Mouse (Mus musculus): ENCODE measurements around the gene Gm21987. TPM values are rescaled to one million over a fixed set of nuclear protein-coding genes. Genes with fewer than 3 reads are reported as not detected.

Gene Gm21987
- polyA plus RNA-seq, 1 experiment = not detected

- no peak within 1 kb of the TSS for H3K27ac ChIP-seq (ENCODE audit: control insufficient read depth, insufficient read depth, low read depth, low read length, poor library complexity)
- 39% methylated on average over 30 of the region's 30 CpGs for WGBS
- H3K4me3 ChIP-seq (replicated peaks; ENCODE audit: control insufficient read depth, low read depth, low read length) = no peak within 1 kb of the TSS
- H3K4me1 ChIP-seq (ENCODE audit: control insufficient read depth, insufficient read depth, low read length) = no peaks in the 10 kb centered on the region
- TF ChIP-seq POLR2A (IDR thresholded peaks at IDR 0.05; ENCODE audit: borderline replicate concordance, control insufficient read depth, low read depth, low read length) (no peak), CTCF (IDR thresholded peaks at IDR 0.05; ENCODE audit: control insufficient read depth, insufficient read depth, low read length) (no peak)
Observed at GRCm38 (mm10) chr16:38341396-38342324, 5.2 kb upstream of the Gm21987 start, which contains the start of gene Maats1. TSS of gene Maats1 (minus strand) at chr16:38342143.

- 77% methylated on average over 3 of the region's 3 CpGs for WGBS
- Histone ChIP-seq H3K27ac (ENCODE audit: control insufficient read depth, insufficient read depth, low read depth, low read length, poor library complexity) (no peak overlapping the region), H3K4me3 (replicated peaks; ENCODE audit: control insufficient read depth, low read depth, low read length) (no peak overlapping the region), H3K4me1 (ENCODE audit: control insufficient read depth, insufficient read depth, low read length) (no peaks in the 10 kb centered on the region; the same call in 1 of the 2 replicates)
- no peak for TF ChIP-seq CTCF (IDR thresholded peaks at IDR 0.05; ENCODE audit: control insufficient read depth, insufficient read depth, low read length)
- no peak for TF ChIP-seq POLR2A (IDR thresholded peaks at IDR 0.05; ENCODE audit: borderline replicate concordance, control insufficient read depth, low read depth, low read length)
Observed at GRCm38 (mm10) chr16:38344941-38345725, 1.7 kb upstream of the Gm21987 start.

GRCm38 (mm10) chr16:38347588-38347987 is 748 bp downstream of the Gm21987 start:
- peak overlapping the region; percentile 62 for H3K4me3 ChIP-seq (replicated peaks; ENCODE audit: control insufficient read depth, low read depth, low read length)
- 34% methylated on average over 6 of the region's 6 CpGs for WGBS
- no peaks in the 10 kb centered on the region; the same call in 1 of the 2 replicates for H3K4me1 ChIP-seq (ENCODE audit: control insufficient read depth, insufficient read depth, low read length)
- no peak overlapping the region for H3K27ac ChIP-seq (ENCODE audit: control insufficient read depth, insufficient read depth, low read depth, low read length, poor library complexity)
- TF ChIP-seq POLR2A (IDR thresholded peaks at IDR 0.05; ENCODE audit: borderline replicate concordance, control insufficient read depth, low read depth, low read length) = no peak
- no peak for TF ChIP-seq CTCF (IDR thresholded peaks at IDR 0.05; ENCODE audit: control insufficient read depth, insufficient read depth, low read length)

GRCm38 (mm10) chr16:38348217-38348761 is 1.4 kb downstream of the Gm21987 start:
- H3K27ac ChIP-seq (ENCODE audit: control insufficient read depth, insufficient read depth, low read depth, low read length, poor library complexity) = no peak overlapping the region
- 61% methylated on average over 9 of the region's 9 CpGs for WGBS
- TF ChIP-seq CTCF (IDR thresholded peaks at IDR 0.05; ENCODE audit: control insufficient read depth, insufficient read depth, low read length) (no peak), POLR2A (IDR thresholded peaks at IDR 0.05; ENCODE audit: borderline replicate concordance, control insufficient read depth, low read depth, low read length) (no peak)
- H3K4me1 ChIP-seq (ENCODE audit: control insufficient read depth, insufficient read depth, low read length) = no peaks in the 10 kb centered on the region; the same call in 1 of the 2 replicates
- peak overlapping the region; percentile 33 for H3K4me3 ChIP-seq (replicated peaks; ENCODE audit: control insufficient read depth, low read depth, low read length)

GRCm38 (mm10) chr16:38349881-38350280 is 3.0 kb downstream of the Gm21987 start:
- H3K27ac ChIP-seq (ENCODE audit: control insufficient read depth, insufficient read depth, low read depth, low read length, poor library complexity) = no peak overlapping the region
- H3K4me3 ChIP-seq (replicated peaks; ENCODE audit: control insufficient read depth, low read depth, low read length) = no peak overlapping the region
- 83% methylated on average over 2 of the region's 2 CpGs for WGBS
- no peaks in the 10 kb centered on the region; the same call in 1 of the 2 replicates for H3K4me1 ChIP-seq (ENCODE audit: control insufficient read depth, insufficient read depth, low read length)
- TF ChIP-seq CTCF (IDR thresholded peaks at IDR 0.05; ENCODE audit: control insufficient read depth, insufficient read depth, low read length) (no peak), POLR2A (IDR thresholded peaks at IDR 0.05; ENCODE audit: borderline replicate concordance, control insufficient read depth, low read depth, low read length) (no peak)

GRCm38 (mm10) chr16:38350361-38350855 is 3.6 kb downstream of the Gm21987 start:
- Histone ChIP-seq H3K4me1 (ENCODE audit: control insufficient read depth, insufficient read depth, low read length) (no peaks in the 10 kb centered on the region; the same call in 1 of the 2 replicates), H3K4me3 (replicated peaks; ENCODE audit: control insufficient read depth, low read depth, low read length) (no peak overlapping the region)
- WGBS = 66% methylated on average over 7 of the region's 7 CpGs

GRCm38 (mm10) chr16:38350939-38351338 is 4.1 kb downstream of the Gm21987 start:
- Histone ChIP-seq H3K27ac (ENCODE audit: control insufficient read depth, insufficient read depth, low read depth, low read length, poor library complexity) (no peak overlapping the region), H3K4me1 (ENCODE audit: control insufficient read depth, insufficient read depth, low read length) (no peaks in the 10 kb centered on the region; the same call in 1 of the 2 replicates)
- 65% methylated on average over 6 of the region's 6 CpGs for WGBS

More at GRCm38 (mm10) chr16:38350361-38350855, 3.6 kb downstream of the Gm21987 start:
- H3K27ac ChIP-seq (ENCODE audit: control insufficient read depth, insufficient read depth, low read depth, low read length, poor library complexity) = no peak overlapping the region
- no peak for TF ChIP-seq POLR2A (IDR thresholded peaks at IDR 0.05; ENCODE audit: borderline replicate concordance, control insufficient read depth, low read depth, low read length)
- no peak for TF ChIP-seq CTCF (IDR thresholded peaks at IDR 0.05; ENCODE audit: control insufficient read depth, insufficient read depth, low read length)

More at GRCm38 (mm10) chr16:38350939-38351338, 4.1 kb downstream of the Gm21987 start:
- H3K4me3 ChIP-seq (replicated peaks; ENCODE audit: control insufficient read depth, low read depth, low read length) = no peak overlapping the region
- TF ChIP-seq CTCF (IDR thresholded peaks at IDR 0.05; ENCODE audit: control insufficient read depth, insufficient read depth, low read length) = no peak
- TF ChIP-seq POLR2A (IDR thresholded peaks at IDR 0.05; ENCODE audit: borderline replicate concordance, control insufficient read depth, low read depth, low read length) = no peak

All from bone marrow, adult 2 months (tissue).